In the genomic region with DNA sequence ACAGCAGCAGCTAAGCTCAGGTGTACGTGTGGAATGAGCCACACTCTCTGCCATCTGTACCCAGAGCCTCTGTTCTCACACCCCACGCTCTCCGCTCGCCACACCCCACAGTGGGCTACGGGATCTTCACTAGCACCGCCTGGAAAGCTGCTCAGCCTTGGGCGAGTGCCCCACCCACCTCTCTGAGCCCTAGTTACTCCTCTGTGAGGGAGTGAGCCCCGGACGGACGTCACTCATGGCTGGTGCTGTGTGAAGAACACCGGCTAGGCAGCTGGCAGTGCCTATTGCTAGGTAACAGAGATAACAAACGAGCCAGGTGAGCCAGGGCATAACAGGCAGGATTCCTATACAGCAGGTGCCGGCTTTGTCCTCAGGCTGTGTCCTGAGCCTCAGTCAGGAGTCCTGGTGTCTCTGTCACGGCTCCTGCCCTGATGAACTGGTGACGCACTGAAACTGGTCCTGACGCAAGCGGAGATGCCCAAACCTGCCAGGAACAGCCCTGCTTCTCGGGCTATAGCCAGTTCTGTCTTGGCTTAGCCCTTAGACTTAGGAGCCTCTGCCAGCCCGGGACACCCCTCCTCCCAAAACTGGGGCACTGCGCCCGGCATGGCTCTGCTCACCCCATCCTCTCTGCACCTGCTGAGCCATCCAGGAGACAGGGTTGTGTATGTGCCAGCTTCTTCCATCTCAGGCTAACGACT, we compare ENCODE assay signal across 17 mouse cellular contexts. TPM values are rescaled to one million over a fixed set of nuclear protein-coding genes. Genes with fewer than 3 reads are reported as not detected.
DNase-seq lines count a peak whose midpoint lies in the region; ATAC-seq and TF ChIP-seq lines count a peak whose summit lies in the region.
"Had no signal": no experiment of that assay in that cellular context is flagged by ENCODE, and none has a peak within 500 bp of the region (broad histone marks: within the 10 kb centered on the region; RNA-seq: fewer than 3 reads in every experiment).

No protein-coding gene starts in this region.

- H3K27me3 ChIP-seq in midbrain, embryonic 10.5 days (ENCODE audit: low read depth, poor library complexity, severe bottlenecking): peaks cover 23% of the 10 kb centered on the region
- no peaks in the 10 kb centered on the region for H3K27me3 ChIP-seq in midbrain, embryonic 13.5 days
- H3K27me3 ChIP-seq in embryonic facial prominence, embryonic 15.5 days: no peaks in the 10 kb centered on the region
- peaks cover 18% of the 10 kb centered on the region for H3K27me3 ChIP-seq in heart, embryonic 10.5 days (ENCODE audit: insufficient read depth, poor library complexity, severe bottlenecking)
- H3K27me3 ChIP-seq: embryonic facial prominence, embryonic 13.5 days; forebrain, embryonic 12.5 days; hindbrain, embryonic 15.5 days had no signal

- no peak overlapping the region for H3K4me2 ChIP-seq in midbrain, embryonic 13.5 days (replicated peaks)
- no peak overlapping the region for H3K4me2 ChIP-seq in embryonic facial prominence, embryonic 15.5 days (replicated peaks)
- H3K4me2 ChIP-seq: embryonic facial prominence, embryonic 13.5 days; forebrain, embryonic 12.5 days; hindbrain, embryonic 15.5 days; lung, embryonic 14.5 days had no signal

- H3K36me3 ChIP-seq in midbrain, embryonic 10.5 days: peaks cover 50% of the 10 kb centered on the region
- H3K36me3 ChIP-seq in midbrain, embryonic 13.5 days: peaks cover 48% of the 10 kb centered on the region
- peaks cover 50% of the 10 kb centered on the region for H3K36me3 ChIP-seq in embryonic facial prominence, embryonic 15.5 days
- peaks cover 44% of the 10 kb centered on the region for H3K36me3 ChIP-seq in heart, embryonic 10.5 days

- H3K4me3 ChIP-seq in gastrocnemius, adult 2 months: no peak overlapping the region
- no peak overlapping the region for H3K4me3 ChIP-seq in midbrain, embryonic 10.5 days
- no peak overlapping the region for H3K4me3 ChIP-seq in midbrain, embryonic 13.5 days (replicated peaks)
- no peak overlapping the region for H3K4me3 ChIP-seq in embryonic facial prominence, embryonic 15.5 days (replicated peaks)
- H3K4me3 ChIP-seq in heart, embryonic 10.5 days: no peak overlapping the region
- H3K4me3 ChIP-seq: embryonic facial prominence, embryonic 13.5 days; forebrain, embryonic 12.5 days; hindbrain, embryonic 15.5 days had no signal

- WGBS in midbrain, embryonic 10.5 days: 87% methylated on average over 22 of the region's 22 CpGs
- WGBS in midbrain, embryonic 13.5 days: 81% methylated on average over 22 of the region's 22 CpGs
- 76% methylated on average over 22 of the region's 22 CpGs for WGBS in embryonic facial prominence, embryonic 15.5 days
- WGBS in heart, embryonic 10.5 days: 84% methylated on average over 22 of the region's 22 CpGs

- H3K9ac ChIP-seq in midbrain, embryonic 13.5 days (replicated peaks): no peak overlapping the region
- H3K9ac ChIP-seq in embryonic facial prominence, embryonic 15.5 days: no peak overlapping the region
- H3K9ac ChIP-seq: forebrain, embryonic 12.5 days; hindbrain, embryonic 15.5 days; lung, embryonic 14.5 days had no signal

- no peak for ATAC-seq in midbrain, embryonic 13.5 days
- ATAC-seq in embryonic facial prominence, embryonic 15.5 days (ENCODE audit: insufficient number of reproducible peaks, low FRiP score, low TSS enrichment, low read depth): 0 out of 2 replicates have a peak, but pooled peaks have one; percentile 1
- ATAC-seq: CD4-positive, CD25-positive, alpha-beta regulatory T cell, adult 4 months had no signal

- TF ChIP-seq CTCF in gastrocnemius, adult 2 months (IDR thresholded peaks at IDR 0.05): no peak

- DNase-seq in gastrocnemius, adult 2 months: peak; percentile 42
- DNase-seq in gastrocnemius, postnatal 10 days: no peak
- no peak for DNase-seq in midbrain, embryonic 10.5 days (ENCODE audit: low spot score)
- DNase-seq in retina, postnatal 1 day: peak; percentile 22
- DNase-seq in heart, embryonic 10.5 days (ENCODE audit: low spot score): no peak
- DNase-seq in layer of hippocampus, adult 11-12 months (ENCODE audit: low spot score): no peak
- DNase-seq: adrenal gland, postnatal 25 days; kidney, adult 2 months; liver; lung, embryonic 14.5 days had no signal

- no peaks in the 10 kb centered on the region for H3K9me3 ChIP-seq in midbrain, embryonic 10.5 days (replicated peaks)
- no peaks in the 10 kb centered on the region for H3K9me3 ChIP-seq in midbrain, embryonic 13.5 days
- H3K9me3 ChIP-seq in embryonic facial prominence, embryonic 15.5 days (replicated peaks): no peaks in the 10 kb centered on the region
- no peaks in the 10 kb centered on the region for H3K9me3 ChIP-seq in heart, embryonic 10.5 days
- H3K9me3 ChIP-seq: embryonic facial prominence, embryonic 13.5 days; forebrain, embryonic 12.5 days; hindbrain, embryonic 15.5 days had no signal

- peaks cover 43% of the 10 kb centered on the region for H3K4me1 ChIP-seq in midbrain, embryonic 10.5 days
- H3K4me1 ChIP-seq in midbrain, embryonic 13.5 days (replicated peaks): peaks cover 59% of the 10 kb centered on the region
- peaks cover 65% of the 10 kb centered on the region for H3K4me1 ChIP-seq in embryonic facial prominence, embryonic 15.5 days
- H3K4me1 ChIP-seq in heart, embryonic 10.5 days: peaks cover 45% of the 10 kb centered on the region

- H3K27ac ChIP-seq in gastrocnemius, adult 2 months: no peak overlapping the region
- peak overlapping the region; percentile 23; the same call in 1 of the 2 replicates for H3K27ac ChIP-seq in midbrain, embryonic 10.5 days (replicated peaks)
- H3K27ac ChIP-seq in midbrain, embryonic 13.5 days: no peak overlapping the region
- H3K27ac ChIP-seq in embryonic facial prominence, embryonic 15.5 days (replicated peaks): no peak overlapping the region
- H3K27ac ChIP-seq in heart, embryonic 10.5 days: no peak overlapping the region
- H3K27ac ChIP-seq: embryonic facial prominence, embryonic 13.5 days; forebrain, embryonic 12.5 days; hindbrain, embryonic 15.5 days had no signal

- intact Hi-C loops in gastrocnemius, adult 2 months (cut with DNase I): no loop called here

RNA-seq across cellular contexts. Expression of a gene that starts 13.5 kb away (rescaled TPM):
- total RNA-seq in gastrocnemius, adult 2 months (2021): not detected
- total RNA-seq in gastrocnemius, postnatal 10 days (2021): under 1 TPM in 1 of 2 experiments, not detected in 1; 0.09 TPM
- polyA plus RNA-seq in midbrain, embryonic 10.5 days (2016; fragmentation: Nextera tagmentation; extraction: Ambion mirVana): 0.28 and 0.43 TPM in 2 replicates
- polyA plus RNA-seq in midbrain, embryonic 13.5 days (2015; fragmentation: Nextera tagmentation; extraction: Ambion mirVana): 0.27 and 0.50 TPM in 2 replicates
- polyA plus RNA-seq in embryonic facial prominence, embryonic 15.5 days (2015; fragmentation: Nextera tagmentation; extraction: Ambion mirVana): 0.63 and 1.5 TPM in 2 replicates
- not detected in 2 replicates for polyA plus RNA-seq in heart, embryonic 10.5 days (2016; fragmentation: Nextera tagmentation; extraction: Ambion mirVana)

RNA-seq across cellular contexts. Expression of a gene that starts 44.1 kb away (rescaled TPM):
- total RNA-seq in gastrocnemius, adult 2 months (2021): 10 to 100 TPM; 20.0 to 24.4 TPM
- total RNA-seq in gastrocnemius, postnatal 10 days (2021): 10 to 100 TPM; 15.8 to 19.8 TPM
- 1.2 and 2.0 TPM in 2 replicates for polyA plus RNA-seq in midbrain, embryonic 10.5 days (2016; fragmentation: Nextera tagmentation; extraction: Ambion mirVana)
- polyA plus RNA-seq in midbrain, embryonic 13.5 days (2015; fragmentation: Nextera tagmentation; extraction: Ambion mirVana): 3.9 and 4.7 TPM in 2 replicates
- polyA plus RNA-seq in embryonic facial prominence, embryonic 15.5 days (2015; fragmentation: Nextera tagmentation; extraction: Ambion mirVana): 8.7 and 9.0 TPM in 2 replicates
- polyA plus RNA-seq in heart, embryonic 10.5 days (2016; fragmentation: Nextera tagmentation; extraction: Ambion mirVana): 1.4 and 1.9 TPM in 2 replicates
- total RNA-seq: neutrophil, adult 5-6 weeks had no signal

Comparison
In these comparisons a context has a peak if more than half of its experiments do, and no peak if none do; other contexts are left out.
1. DNase-seq: peak in gastrocnemius, adult 2 months (single experiment) and retina, postnatal 1 day (single experiment); none in gastrocnemius, postnatal 10 days (single experiment), midbrain, embryonic 10.5 days (single experiment), heart, embryonic 10.5 days (single experiment) and layer of hippocampus, adult 11-12 months (single experiment).